Mouse (Mus musculus): ENCODE results near the gene Slc38a6. TPM values are rescaled to one million over a fixed set of nuclear protein-coding genes. Genes with fewer than 3 reads are reported as not detected.

Slc38a6 gene
- polyA plus RNA-seq, 1 experiment: not detected

DNA sequence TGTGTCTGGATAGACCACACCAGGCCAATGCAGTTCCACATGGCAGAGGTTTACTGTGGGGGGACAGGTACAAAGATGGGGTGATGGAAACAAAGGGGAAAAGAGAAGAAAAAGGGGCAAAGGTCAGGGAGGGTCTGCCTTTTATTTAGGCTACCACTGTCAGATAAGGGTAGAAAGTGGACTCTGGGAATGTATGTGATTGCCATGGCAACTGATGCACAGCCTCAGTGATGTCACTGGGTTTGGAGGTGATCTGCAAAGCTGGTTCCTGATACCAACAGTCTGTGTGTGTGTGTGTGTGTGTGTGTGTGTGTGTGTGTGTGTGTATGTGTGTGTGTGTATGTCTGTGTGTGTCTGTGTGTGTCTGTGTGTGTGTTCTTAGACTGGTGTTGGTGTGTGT, 106.4 kb downstream of the Slc38a6 start:
- TF ChIP-seq GATA1 (IDR thresholded peaks at IDR 0.05; ENCODE audit: low read length) (no peak), TAL1 (IDR thresholded peaks at IDR 0.05; ENCODE audit: low read length) (no peak)
- no peaks in the 10 kb centered on the region for H3K9me3 ChIP-seq (ENCODE audit: control insufficient read depth, low read length)
- H3K4me3 ChIP-seq (replicated peaks): no peak overlapping the region
- no peaks in the 10 kb centered on the region for H3K36me3 ChIP-seq (ENCODE audit: control insufficient read depth)
- no peaks in the 10 kb centered on the region for H3K27me3 ChIP-seq (ENCODE audit: control insufficient read depth)
- no peaks in the 10 kb centered on the region for H3K4me1 ChIP-seq (ENCODE audit: control insufficient read depth)

DNA sequence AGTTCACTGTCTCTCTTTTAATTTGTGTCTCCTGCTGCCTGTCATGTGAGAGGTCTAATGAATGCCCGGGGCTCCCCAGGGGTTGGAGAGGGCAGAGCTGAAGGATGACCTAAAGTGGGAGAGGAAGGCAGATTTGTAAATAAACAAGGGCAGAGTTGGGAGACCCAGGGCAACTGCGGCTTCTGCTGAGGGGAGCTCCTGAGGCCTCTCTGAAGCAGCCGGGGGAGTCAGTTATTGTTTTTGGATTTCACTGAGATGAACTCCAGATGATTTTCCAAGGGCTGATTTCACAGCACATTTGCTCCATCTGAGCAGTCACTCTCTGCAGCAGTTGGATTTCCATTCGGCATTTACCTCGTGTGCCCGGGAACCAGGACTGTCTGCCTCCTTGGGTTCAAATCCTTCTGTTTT, 107.3 kb downstream of the Slc38a6 start:
- Histone ChIP-seq H3K4me1 (ENCODE audit: control insufficient read depth) (no peaks in the 10 kb centered on the region), H3K36me3 (ENCODE audit: control insufficient read depth) (no peaks in the 10 kb centered on the region), H3K4me3 (replicated peaks) (no peak overlapping the region), H3K9me3 (ENCODE audit: control insufficient read depth, low read length) (no peaks in the 10 kb centered on the region), H3K27me3 (ENCODE audit: control insufficient read depth) (no peaks in the 10 kb centered on the region)
- TF ChIP-seq GATA1 (IDR thresholded peaks at IDR 0.05; ENCODE audit: low read length) (no peak), TAL1 (IDR thresholded peaks at IDR 0.05; ENCODE audit: low read length) (no peak)

GRCm38 (mm10) chr12:73394571-73394970, 108.0 kb downstream of the Slc38a6 start:
- Histone ChIP-seq H3K27me3 (ENCODE audit: control insufficient read depth) (no peaks in the 10 kb centered on the region), H3K9me3 (ENCODE audit: control insufficient read depth, low read length) (no peaks in the 10 kb centered on the region), H3K4me3 (replicated peaks) (no peak overlapping the region), H3K4me1 (ENCODE audit: control insufficient read depth) (no peaks in the 10 kb centered on the region), H3K36me3 (ENCODE audit: control insufficient read depth) (no peaks in the 10 kb centered on the region)
- no peak for TF ChIP-seq GATA1 (IDR thresholded peaks at IDR 0.05; ENCODE audit: low read length)
- TF ChIP-seq TAL1 (IDR thresholded peaks at IDR 0.05; ENCODE audit: low read length): no peak

GRCm38 (mm10) chr12:73399426-73399825, 112.8 kb downstream of the Slc38a6 start:
- no peaks in the 10 kb centered on the region for H3K9me3 ChIP-seq (ENCODE audit: control insufficient read depth, low read length)
- no peaks in the 10 kb centered on the region for H3K4me1 ChIP-seq (ENCODE audit: control insufficient read depth)
- H3K36me3 ChIP-seq (ENCODE audit: control insufficient read depth): no peaks in the 10 kb centered on the region
- no peaks in the 10 kb centered on the region for H3K27me3 ChIP-seq (ENCODE audit: control insufficient read depth)
- TF ChIP-seq TAL1 (IDR thresholded peaks at IDR 0.05; ENCODE audit: low read length) (no peak), GATA1 (IDR thresholded peaks at IDR 0.05; ENCODE audit: low read length) (no peak)
- no peak overlapping the region for H3K4me3 ChIP-seq (replicated peaks)

DNA sequence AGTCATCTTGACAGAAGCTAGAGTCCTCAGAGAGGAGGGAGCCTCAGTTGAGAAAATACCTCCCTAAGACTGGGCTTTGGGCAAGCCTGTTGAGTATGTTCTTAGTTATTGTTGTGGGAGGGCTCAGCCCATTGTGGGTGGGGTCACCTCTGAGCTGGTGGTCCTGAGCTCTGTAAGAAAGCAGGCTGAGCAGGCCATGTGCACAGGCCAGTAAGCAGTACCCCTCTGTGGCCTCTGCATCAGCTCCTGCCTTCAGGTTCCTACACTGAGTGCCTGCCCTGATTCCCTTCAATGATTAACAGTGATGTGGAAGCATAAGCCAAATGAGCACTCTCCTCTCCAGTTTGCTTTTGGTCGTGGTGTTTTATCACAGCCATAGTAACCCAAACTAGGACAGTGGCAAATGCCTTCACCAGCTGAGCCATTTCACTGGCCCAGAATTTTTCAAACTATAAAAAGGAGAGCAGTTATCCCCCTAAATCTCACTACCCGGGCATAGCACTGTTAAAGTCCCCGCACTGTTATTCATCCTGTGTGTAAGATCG, 114.0 kb downstream of the Slc38a6 start:
- no peaks in the 10 kb centered on the region for H3K27me3 ChIP-seq (ENCODE audit: control insufficient read depth)
- no peak overlapping the region for H3K4me3 ChIP-seq (replicated peaks)
- H3K36me3 ChIP-seq (ENCODE audit: control insufficient read depth): no peaks in the 10 kb centered on the region
- no peaks in the 10 kb centered on the region for H3K4me1 ChIP-seq (ENCODE audit: control insufficient read depth)
- TF ChIP-seq TAL1 (IDR thresholded peaks at IDR 0.05; ENCODE audit: low read length): no peak
- TF ChIP-seq GATA1 (IDR thresholded peaks at IDR 0.05; ENCODE audit: low read length): no peak
- no peaks in the 10 kb centered on the region for H3K9me3 ChIP-seq (ENCODE audit: control insufficient read depth, low read length)

DNA sequence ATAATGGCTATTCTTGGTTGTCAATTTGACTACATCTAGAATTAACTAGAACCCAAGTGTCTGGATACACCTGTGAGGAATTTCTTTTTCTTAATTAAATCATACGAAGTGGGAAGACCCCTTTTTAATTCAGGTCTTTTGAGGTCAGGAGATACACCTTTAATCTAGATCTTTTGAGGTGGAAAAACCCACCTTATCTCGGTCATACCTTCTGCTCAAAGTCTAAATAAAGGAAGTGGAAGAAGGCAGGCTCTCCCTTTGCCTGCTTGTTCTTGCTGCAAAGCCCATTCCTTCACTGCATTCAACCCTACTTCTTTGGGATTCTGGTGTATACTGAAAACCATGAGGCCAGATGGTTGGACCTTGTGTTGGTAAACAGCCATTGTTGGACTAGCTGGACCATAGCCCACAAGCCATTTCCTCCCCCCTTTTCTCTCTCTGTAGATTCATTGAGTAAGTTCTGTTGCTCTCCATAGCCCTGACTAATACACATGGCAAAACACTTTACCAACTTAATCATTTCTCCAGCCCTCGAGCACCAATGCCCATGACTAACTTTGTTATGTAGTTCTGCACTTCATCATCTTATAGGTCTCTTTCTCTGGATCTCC, 115.0 kb downstream of the Slc38a6 start:
- Histone ChIP-seq H3K36me3 (ENCODE audit: control insufficient read depth) (no peaks in the 10 kb centered on the region), H3K4me1 (ENCODE audit: control insufficient read depth) (no peaks in the 10 kb centered on the region), H3K27me3 (ENCODE audit: control insufficient read depth) (no peaks in the 10 kb centered on the region), H3K4me3 (replicated peaks) (no peak overlapping the region), H3K9me3 (ENCODE audit: control insufficient read depth, low read length) (no peaks in the 10 kb centered on the region)
- no peak for TF ChIP-seq TAL1 (IDR thresholded peaks at IDR 0.05; ENCODE audit: low read length)
- no peak for TF ChIP-seq GATA1 (IDR thresholded peaks at IDR 0.05; ENCODE audit: low read length)

DNA sequence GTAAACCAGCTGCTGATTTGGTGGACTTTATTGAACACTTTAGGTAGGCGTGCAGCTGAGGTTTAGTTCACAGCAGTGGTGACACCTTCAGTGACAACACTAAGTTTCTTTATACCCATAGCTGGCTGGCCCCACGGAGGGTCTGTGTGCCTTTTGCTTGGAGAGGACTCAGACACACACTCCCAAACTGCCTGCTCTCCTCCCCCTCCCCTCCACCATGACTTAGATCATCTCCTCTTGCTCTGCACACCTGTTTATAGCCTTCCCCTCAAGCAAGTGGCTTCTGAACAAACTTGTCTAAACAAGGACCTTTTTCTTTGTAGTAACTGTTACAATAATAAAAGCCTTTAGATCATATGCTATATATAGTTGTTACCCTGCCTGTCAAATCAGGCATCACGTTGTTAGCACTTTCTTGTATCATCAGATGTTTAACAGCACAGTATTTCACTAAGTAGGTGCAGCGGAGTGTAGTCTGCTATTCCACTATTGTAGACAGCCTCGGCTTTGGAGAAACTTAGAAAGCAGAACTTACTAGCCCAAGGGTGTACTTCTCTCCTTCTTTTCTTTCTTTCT, 115.6 kb downstream of the Slc38a6 start:
- Histone ChIP-seq H3K4me1 (ENCODE audit: control insufficient read depth) (no peaks in the 10 kb centered on the region), H3K36me3 (ENCODE audit: control insufficient read depth) (no peaks in the 10 kb centered on the region), H3K4me3 (replicated peaks) (no peak overlapping the region), H3K9me3 (ENCODE audit: control insufficient read depth, low read length) (no peaks in the 10 kb centered on the region), H3K27me3 (ENCODE audit: control insufficient read depth) (no peaks in the 10 kb centered on the region)
- TF ChIP-seq TAL1 (IDR thresholded peaks at IDR 0.05; ENCODE audit: low read length): no peak
- no peak for TF ChIP-seq GATA1 (IDR thresholded peaks at IDR 0.05; ENCODE audit: low read length)

- TF ChIP-seq GATA1 (IDR thresholded peaks at IDR 0.05; ENCODE audit: low read length) (no peak), TAL1 (IDR thresholded peaks at IDR 0.05; ENCODE audit: low read length) (no peak)
- Histone ChIP-seq H3K36me3 (ENCODE audit: control insufficient read depth) (no peaks in the 10 kb centered on the region), H3K9me3 (ENCODE audit: control insufficient read depth, low read length) (no peaks in the 10 kb centered on the region), H3K27me3 (ENCODE audit: control insufficient read depth) (no peaks in the 10 kb centered on the region), H3K4me1 (ENCODE audit: control insufficient read depth) (no peaks in the 10 kb centered on the region), H3K4me3 (replicated peaks) (no peak overlapping the region)
Measured at GRCm38 (mm10) chr12:73402851-73403665, 116.5 kb downstream of the Slc38a6 start.

Other genes starting within 250 kb of the Slc38a6 start
- not detected in 2 replicates for gene Six1, start 232.9 kb upstream of the Slc38a6 start, polyA plus RNA-seq (2012)
- gene Six4, start 173.3 kb upstream of the Slc38a6 start, polyA plus RNA-seq (2012): under 0.01 TPM in 1 of 2 replicates, not detected in the other
- 0.11 and 0.35 TPM in 2 replicates for gene Mnat1, start 163.1 kb upstream of the Slc38a6 start, polyA plus RNA-seq (2012)
- 0.06 and 0.79 TPM in 2 replicates for gene Trmt5, start 69 bp upstream of the Slc38a6 start, polyA plus RNA-seq (2012)

All from erythroblast, embryonic 14.5 days (primary cell).